Mouse (Mus musculus) megakaryocyte, embryonic 14.5 days (primary cell): ENCODE measurements around the gene Shank2. TPM values are rescaled to one million over a fixed set of nuclear protein-coding genes. Genes with fewer than 3 reads are reported as not detected.

ENCODE experiments used
- H3K27me3 ChIP-seq: replicated peaks from 2 replicates; pipeline ENCODE3; 2012; ENCODE audit warnings: inconsistent platforms
- H3K36me3 ChIP-seq: replicated peaks from 2 replicates; pipeline ENCODE3; 2012; ENCODE audit warnings: low read length, inconsistent platforms, mixed read lengths
- H3K4me1 ChIP-seq: 2 replicates; pipeline ENCODE4 v1.6.1; 2012; ENCODE audit warnings: inconsistent platforms
- H3K4me3 ChIP-seq: replicated peaks from 2 replicates; pipeline ENCODE3; 2012; ENCODE audit warnings: moderate library complexity, mild to moderate bottlenecking, inconsistent platforms
- H3K9me3 ChIP-seq: 2 replicates; pipeline ENCODE4 v1.6.1; 2012; ENCODE audit warnings: inconsistent platforms
- FLI1 ChIP-seq: IDR thresholded peaks from 2 replicates; pipeline ENCODE4 v1.6.1; 2012; ENCODE audit warnings: low read length, inconsistent platforms, mixed read lengths
- GATA1 ChIP-seq: IDR thresholded peaks from 3 replicates; pipeline ENCODE4 v1.6.1; 2012; ENCODE audit warnings: mixed read lengths, low read length, inconsistent platforms, borderline replicate concordance
- polyA plus RNA-seq: library from polyadenylated mRNA; stranded (reverse); fragments of >175 nt; gene quantifications from 2 replicates; pipeline ENCODE4 v1.2.3, GENCODE M21; 2012; ENCODE audit warnings: low replicate concordance; ENCODE audit not compliant: insufficient read depth

The Shank2 gene
- polyA plus RNA-seq, 1 experiment, result 0.02 TPM

- Histone ChIP-seq H3K9me3 (peaks cover 6% of the 10 kb centered on the region; the same call in 1 of the 2 replicates), H3K27me3 (peaks cover 83% of the 10 kb centered on the region), H3K4me3 (no peak overlapping the region), H3K4me1 (peaks cover 13% of the 10 kb centered on the region), H3K36me3 (no peaks in the 10 kb centered on the region)
- TF ChIP-seq GATA1, result no peak
Measured at GRCm38 (mm10) chr7:144232132-144232706, 230.5 kb downstream of the Shank2 start.

GRCm38 (mm10) chr7:144233479-144233878, 231.8 kb downstream of the Shank2 start:
- peaks cover 6% of the 10 kb centered on the region; the same call in 1 of the 2 replicates for H3K9me3 ChIP-seq
- TF ChIP-seq FLI1 (no peak), GATA1 (no peak)
- H3K36me3 ChIP-seq, result no peaks in the 10 kb centered on the region
- H3K4me3 ChIP-seq, result no peak overlapping the region
- H3K27me3 ChIP-seq, result peaks cover 80% of the 10 kb centered on the region
- H3K4me1 ChIP-seq, result peaks cover 11% of the 10 kb centered on the region

GRCm38 (mm10) chr7:144234783-144235182, 233.1 kb downstream of the Shank2 start:
- Histone ChIP-seq H3K4me1 (peaks cover 7% of the 10 kb centered on the region), H3K27me3 (peaks cover 79% of the 10 kb centered on the region)
- TF ChIP-seq FLI1, result no peak
- no peak for TF ChIP-seq GATA1

GRCm38 (mm10) chr7:144235523-144235922, 233.8 kb downstream of the Shank2 start:
- peaks cover 79% of the 10 kb centered on the region for H3K27me3 ChIP-seq
- no peak overlapping the region for H3K4me3 ChIP-seq
- no peak for TF ChIP-seq FLI1
- peaks cover 7% of the 10 kb centered on the region for H3K4me1 ChIP-seq
- H3K36me3 ChIP-seq, result no peaks in the 10 kb centered on the region
- peaks cover 6% of the 10 kb centered on the region; the same call in 1 of the 2 replicates for H3K9me3 ChIP-seq

More at GRCm38 (mm10) chr7:144234783-144235182, 233.1 kb downstream of the Shank2 start:
- peaks cover 6% of the 10 kb centered on the region; the same call in 1 of the 2 replicates for H3K9me3 ChIP-seq
- H3K36me3 ChIP-seq, result no peaks in the 10 kb centered on the region
- no peak overlapping the region for H3K4me3 ChIP-seq

- Histone ChIP-seq H3K9me3 (peaks cover 6% of the 10 kb centered on the region; the same call in 1 of the 2 replicates), H3K36me3 (no peaks in the 10 kb centered on the region), H3K4me3 (no peak overlapping the region), H3K27me3 (peaks cover 76% of the 10 kb centered on the region), H3K4me1 (no peaks in the 10 kb centered on the region)
- TF ChIP-seq FLI1, result no peak
- TF ChIP-seq GATA1, result no peak
Measured at GRCm38 (mm10) chr7:144236802-144237201, 235.1 kb downstream of the Shank2 start.

- H3K9me3 ChIP-seq, result peaks cover 6% of the 10 kb centered on the region; the same call in 1 of the 2 replicates
- no peak overlapping the region for H3K4me3 ChIP-seq
- H3K27me3 ChIP-seq, result peaks cover 72% of the 10 kb centered on the region
- TF ChIP-seq FLI1, result no peak
- no peak for TF ChIP-seq GATA1
- no peaks in the 10 kb centered on the region for H3K36me3 ChIP-seq
- H3K4me1 ChIP-seq, result no peaks in the 10 kb centered on the region
Measured at GRCm38 (mm10) chr7:144238409-144238808, 236.7 kb downstream of the Shank2 start.

- no peak overlapping the region for H3K4me3 ChIP-seq
- no peaks in the 10 kb centered on the region for H3K36me3 ChIP-seq
- no peaks in the 10 kb centered on the region for H3K4me1 ChIP-seq
- H3K27me3 ChIP-seq, result peaks cover 72% of the 10 kb centered on the region
- peaks cover 6% of the 10 kb centered on the region; the same call in 1 of the 2 replicates for H3K9me3 ChIP-seq
- no peak for TF ChIP-seq FLI1
- no peak for TF ChIP-seq GATA1
Measured at GRCm38 (mm10) chr7:144238992-144239391, 237.3 kb downstream of the Shank2 start.

GRCm38 (mm10) chr7:144239571-144240370, 238.0 kb downstream of the Shank2 start:
- no peak for TF ChIP-seq FLI1
- no peak for TF ChIP-seq GATA1
- Histone ChIP-seq H3K9me3 (peaks cover 6% of the 10 kb centered on the region; the same call in 1 of the 2 replicates), H3K4me1 (no peaks in the 10 kb centered on the region), H3K27me3 (peaks cover 72% of the 10 kb centered on the region), H3K4me3 (no peak overlapping the region), H3K36me3 (no peaks in the 10 kb centered on the region)

GRCm38 (mm10) chr7:144240736-144241343, 239.1 kb downstream of the Shank2 start:
- Histone ChIP-seq H3K36me3 (no peaks in the 10 kb centered on the region), H3K27me3 (peaks cover 71% of the 10 kb centered on the region), H3K4me3 (no peak overlapping the region), H3K4me1 (no peaks in the 10 kb centered on the region), H3K9me3 (peaks cover 6% of the 10 kb centered on the region; the same call in 1 of the 2 replicates)
- TF ChIP-seq GATA1 (no peak), FLI1 (no peak)

GRCm38 (mm10) chr7:144244203-144244602, 242.5 kb downstream of the Shank2 start:
- peaks cover 67% of the 10 kb centered on the region for H3K27me3 ChIP-seq
- no peaks in the 10 kb centered on the region for H3K36me3 ChIP-seq
- no peaks in the 10 kb centered on the region for H3K9me3 ChIP-seq
- TF ChIP-seq FLI1 (no peak), GATA1 (no peak)
- no peaks in the 10 kb centered on the region for H3K4me1 ChIP-seq
- H3K4me3 ChIP-seq, result no peak overlapping the region
